Mouse (Mus musculus): Measurements from ENCODE around the gene Gm21149. TPM values are rescaled to one million over a fixed set of nuclear protein-coding genes. Genes with fewer than 3 reads are reported as not detected.
"Not testable (repeated sequence)": the region's sequence is repeated elsewhere in the genome, so short reads cannot be mapped to it uniquely, and the experiment has no call there.

Gm21149 gene
- total and polyA plus RNA-seq, 2 experiments from 2014 or later: not detected

GRCm38 (mm10) chr5:15508460-15509451 is 32.4 kb upstream of the Gm21149 start:
- WGBS: 51% methylated on average over 6 of the region's 6 CpGs
- not testable (repeated sequence) for ATAC-seq (ENCODE audit: insufficient read depth, low read depth)

DNA sequence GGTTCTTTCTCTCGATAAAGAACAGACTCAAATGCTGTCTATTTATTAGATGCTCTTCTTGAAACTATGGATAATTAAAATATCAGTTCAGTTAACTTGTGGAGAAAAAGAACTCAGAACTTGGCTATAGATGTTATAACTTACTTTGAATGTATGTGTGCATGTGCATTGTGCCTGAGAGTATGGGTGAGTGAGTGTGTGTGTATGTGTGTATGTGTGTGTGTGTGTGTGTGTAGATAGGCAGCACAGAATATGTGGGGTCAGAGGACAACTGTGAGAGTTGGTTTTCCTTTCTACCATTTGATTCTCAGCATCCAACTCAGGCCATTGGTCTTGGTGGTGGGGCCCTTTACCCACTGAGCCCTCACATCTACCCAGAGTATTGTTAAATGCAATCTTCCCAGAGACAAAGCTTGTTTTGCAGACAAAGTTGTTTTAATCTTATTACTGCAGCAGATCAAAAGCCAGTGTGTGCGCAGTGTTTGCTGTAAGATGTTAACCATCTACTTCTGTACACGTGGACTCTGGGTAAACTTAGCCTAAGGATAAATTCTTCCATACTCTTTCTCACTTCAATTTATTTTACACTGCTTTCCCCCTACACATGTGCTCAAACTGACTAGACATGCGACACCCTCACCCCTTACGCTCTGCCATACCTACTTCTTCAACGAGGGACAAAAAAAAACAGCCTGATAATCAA is 31.6 kb upstream of the Gm21149 start:
- ATAC-seq (ENCODE audit: insufficient read depth, low read depth): peak; percentile 67
- not testable (repeated sequence) for H3K4me1 ChIP-seq (ENCODE audit: control insufficient read depth, insufficient read depth); H3K9me3 ChIP-seq (replicated peaks; ENCODE audit: control insufficient read depth, low read length); H3K4me2 ChIP-seq (ENCODE audit: low read depth, low read length); DNase-seq (ENCODE audit: low spot score); H3K27me3 ChIP-seq (ENCODE audit: control insufficient read depth, insufficient read depth, low read length); H3K27ac ChIP-seq (ENCODE audit: low read depth); H3K9ac ChIP-seq (replicated peaks; ENCODE audit: low read depth, low read length); H3K4me3 ChIP-seq (ENCODE audit: low read depth, low read length); H3K36me3 ChIP-seq (replicated peaks; ENCODE audit: control insufficient read depth, insufficient read depth, low read length)
- 54% methylated on average over 6 of the region's 6 CpGs for WGBS

More at GRCm38 (mm10) chr5:15508460-15509451, 32.4 kb upstream of the Gm21149 start:
- H3K9ac ChIP-seq (replicated peaks; ENCODE audit: low read depth, low read length); DNase-seq (ENCODE audit: low spot score); H3K27ac ChIP-seq (ENCODE audit: low read depth); H3K9me3 ChIP-seq (replicated peaks; ENCODE audit: control insufficient read depth, low read length); H3K4me1 ChIP-seq (ENCODE audit: control insufficient read depth, insufficient read depth); H3K36me3 ChIP-seq (replicated peaks; ENCODE audit: control insufficient read depth, insufficient read depth, low read length); H3K27me3 ChIP-seq (ENCODE audit: control insufficient read depth, insufficient read depth, low read length); H3K4me3 ChIP-seq (ENCODE audit: low read depth, low read length); H3K4me2 ChIP-seq (ENCODE audit: low read depth, low read length): not testable (repeated sequence)
- TF ChIP-seq CTCF (IDR thresholded peaks at IDR 0.05; ENCODE audit: low read depth): peak; percentile 15

DNA sequence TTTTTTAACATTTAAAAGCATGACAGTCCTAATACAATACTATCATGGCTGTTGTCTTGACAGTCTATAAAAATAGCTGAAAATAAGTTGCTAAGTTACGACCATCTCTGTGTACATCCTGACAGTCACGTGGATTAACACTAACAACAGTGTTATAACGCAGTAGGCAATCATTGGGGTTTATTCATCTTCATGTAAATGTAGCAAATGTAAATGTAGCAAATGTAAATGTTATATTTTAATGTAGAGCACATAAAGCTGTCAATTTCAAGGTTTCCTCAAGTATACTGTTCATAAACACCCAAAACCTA is 30.9 kb upstream of the Gm21149 start:
- Histone ChIP-seq H3K9ac (replicated peaks; ENCODE audit: low read depth, low read length) (no peak overlapping the region), H3K4me1 (ENCODE audit: control insufficient read depth, insufficient read depth) (no peaks in the 10 kb centered on the region), H3K4me3 (ENCODE audit: low read depth, low read length) (no peak overlapping the region), H3K4me2 (ENCODE audit: low read depth, low read length) (no peak overlapping the region), H3K9me3 (replicated peaks; ENCODE audit: control insufficient read depth, low read length) (peaks cover 10% of the 10 kb centered on the region; the same call in 1 of the 2 replicates), H3K36me3 (replicated peaks; ENCODE audit: control insufficient read depth, insufficient read depth, low read length) (no peaks in the 10 kb centered on the region), H3K27me3 (ENCODE audit: control insufficient read depth, insufficient read depth, low read length) (no peaks in the 10 kb centered on the region), H3K27ac (ENCODE audit: low read depth) (no peak overlapping the region)
- 63% methylated on average over 3 of the region's 3 CpGs for WGBS
- DNase-seq (ENCODE audit: low spot score) (no peak), ATAC-seq (ENCODE audit: insufficient read depth, low read depth) (no peak)
- TF ChIP-seq CTCF (IDR thresholded peaks at IDR 0.05; ENCODE audit: low read depth) (no peak), EP300 (IDR thresholded peaks at IDR 0.05; ENCODE audit: low read depth) (no peak)

GRCm38 (mm10) chr5:15506575-15507308 is 30.4 kb upstream of the Gm21149 start:
- H3K4me3 ChIP-seq (ENCODE audit: low read depth, low read length): no peak overlapping the region
- H3K27ac ChIP-seq (ENCODE audit: low read depth): no peak overlapping the region
- peak overlapping the region; percentile 4; the same call in 1 of the 2 replicates for H3K4me2 ChIP-seq (ENCODE audit: low read depth, low read length)
- H3K9ac ChIP-seq (replicated peaks; ENCODE audit: low read depth, low read length): no peak overlapping the region
- H3K9me3 ChIP-seq (replicated peaks; ENCODE audit: control insufficient read depth, low read length): 0 out of 2 replicates have a peak, but pooled peaks cover 10% of the 10 kb centered on the region
- DNase-seq (ENCODE audit: low spot score) (peak; percentile 10), ATAC-seq (ENCODE audit: insufficient read depth, low read depth) (peak; percentile 33; the same call in 1 of the 2 replicates)
- no peak for TF ChIP-seq EP300 (IDR thresholded peaks at IDR 0.05; ENCODE audit: low read depth)
- peak; percentile 78 for TF ChIP-seq CTCF (IDR thresholded peaks at IDR 0.05; ENCODE audit: low read depth)
- no peaks in the 10 kb centered on the region for H3K4me1 ChIP-seq (ENCODE audit: control insufficient read depth, insufficient read depth)
- H3K27me3 ChIP-seq (ENCODE audit: control insufficient read depth, insufficient read depth, low read length): no peaks in the 10 kb centered on the region
- H3K36me3 ChIP-seq (replicated peaks; ENCODE audit: control insufficient read depth, insufficient read depth, low read length): no peaks in the 10 kb centered on the region
- 42% methylated on average over 16 of the region's 16 CpGs for WGBS

- not testable (repeated sequence) for DNase-seq (ENCODE audit: low spot score)
Observed at GRCm38 (mm10) chr5:15498774-15499400, 22.6 kb upstream of the Gm21149 start.

DNA sequence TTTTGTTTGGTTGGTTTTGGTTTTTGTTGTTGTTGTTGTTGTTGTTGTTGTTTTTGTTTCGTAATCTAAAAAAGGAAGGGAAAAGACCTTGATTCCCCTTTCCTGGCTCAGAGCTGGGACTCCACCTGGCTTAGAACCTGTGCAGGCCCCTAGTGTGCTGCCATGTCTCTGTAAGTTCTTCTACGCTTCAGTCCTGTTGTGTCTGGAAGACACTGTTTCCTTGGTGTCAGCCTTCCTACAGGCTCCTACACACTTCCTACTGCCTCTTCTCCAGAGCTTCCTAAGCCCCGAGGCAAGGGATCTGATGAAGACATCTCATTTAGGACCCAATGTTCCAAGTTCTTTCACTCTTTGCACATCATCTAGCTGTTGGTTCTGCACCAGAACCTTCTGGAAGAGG is 22.0 kb upstream of the Gm21149 start:
- not testable (repeated sequence) for ATAC-seq (ENCODE audit: insufficient read depth, low read depth); H3K36me3 ChIP-seq (replicated peaks; ENCODE audit: control insufficient read depth, insufficient read depth, low read length)

More at GRCm38 (mm10) chr5:15498774-15499400, 22.6 kb upstream of the Gm21149 start:
- ATAC-seq (ENCODE audit: insufficient read depth, low read depth): peak; percentile 68
- not testable (repeated sequence) for H3K27me3 ChIP-seq (ENCODE audit: control insufficient read depth, insufficient read depth, low read length); H3K36me3 ChIP-seq (replicated peaks; ENCODE audit: control insufficient read depth, insufficient read depth, low read length); H3K4me1 ChIP-seq (ENCODE audit: control insufficient read depth, insufficient read depth); H3K9me3 ChIP-seq (replicated peaks; ENCODE audit: control insufficient read depth, low read length); H3K4me3 ChIP-seq (ENCODE audit: low read depth, low read length); H3K9ac ChIP-seq (replicated peaks; ENCODE audit: low read depth, low read length); H3K27ac ChIP-seq (ENCODE audit: low read depth); H3K4me2 ChIP-seq (ENCODE audit: low read depth, low read length)
- WGBS: 23% methylated on average over 5 of the region's 5 CpGs
- TF ChIP-seq CTCF (IDR thresholded peaks at IDR 0.05; ENCODE audit: low read depth): peak; percentile 43

GRCm38 (mm10) chr5:15490934-15491333 is 14.6 kb upstream of the Gm21149 start:
- H3K9me3 ChIP-seq (replicated peaks; ENCODE audit: control insufficient read depth, low read length); H3K4me3 ChIP-seq (ENCODE audit: low read depth, low read length); H3K9ac ChIP-seq (replicated peaks; ENCODE audit: low read depth, low read length); H3K4me2 ChIP-seq (ENCODE audit: low read depth, low read length); H3K4me1 ChIP-seq (ENCODE audit: control insufficient read depth, insufficient read depth); H3K36me3 ChIP-seq (replicated peaks; ENCODE audit: control insufficient read depth, insufficient read depth, low read length); ATAC-seq (ENCODE audit: insufficient read depth, low read depth); H3K27ac ChIP-seq (ENCODE audit: low read depth); DNase-seq (ENCODE audit: low spot score); H3K27me3 ChIP-seq (ENCODE audit: control insufficient read depth, insufficient read depth, low read length): not testable (repeated sequence)
- 50% methylated on average over 2 of the region's 2 CpGs for WGBS

More for the DNA sequence above, 22.0 kb upstream of the Gm21149 start:
- H3K27me3 ChIP-seq (ENCODE audit: control insufficient read depth, insufficient read depth, low read length); H3K9me3 ChIP-seq (replicated peaks; ENCODE audit: control insufficient read depth, low read length); H3K9ac ChIP-seq (replicated peaks; ENCODE audit: low read depth, low read length); H3K27ac ChIP-seq (ENCODE audit: low read depth); DNase-seq (ENCODE audit: low spot score); H3K4me2 ChIP-seq (ENCODE audit: low read depth, low read length); H3K4me3 ChIP-seq (ENCODE audit: low read depth, low read length); H3K4me1 ChIP-seq (ENCODE audit: control insufficient read depth, insufficient read depth): not testable (repeated sequence)
- 61% methylated on average over 3 of the region's 3 CpGs for WGBS

Measured in heart, postnatal 0 days (tissue).